Mouse (Mus musculus): ENCODE measurements around the gene Ablim1. TPM values are rescaled to one million over a fixed set of nuclear protein-coding genes. Genes with fewer than 3 reads are reported as not detected.
A peak's percentile ranks its signal among the peaks of the same experiment; 100 is the strongest.

The Ablim1 gene
- 216 and 231 TPM in 2 replicates for polyA plus RNA-seq (2012; rRNA removed)

GRCm38 (mm10) chr19:57314346-57315012, at the start of gene Ablim1:
TSS of gene Ablim1 (minus strand) at chr19:57314919.
- under 1% methylated on average over 52 of the region's 52 CpGs for WGBS
- H3K36me3 ChIP-seq (ENCODE audit: control insufficient read depth, insufficient read depth, low read length) = no peaks in the 10 kb centered on the region
- peak within 1 kb of the TSS; percentile 2; the same call in 1 of the 2 replicates for H3K4me3 ChIP-seq (ENCODE audit: control insufficient read depth, insufficient read depth, low read length)
- peaks cover 9% of the 10 kb centered on the region; the same call in 1 of the 2 replicates for H3K4me1 ChIP-seq (replicated peaks; ENCODE audit: control insufficient read depth, insufficient read depth, low read length)
- peaks cover 20% of the 10 kb centered on the region for H3K27me3 ChIP-seq (ENCODE audit: control insufficient read depth, insufficient read depth, low read length)
- TF ChIP-seq POLR2A (IDR thresholded peaks at IDR 0.05; ENCODE audit: control insufficient read depth, extremely low read depth, insufficient read depth, low read length, poor library complexity) (no peak), CTCF (IDR thresholded peaks at IDR 0.05; ENCODE audit: borderline replicate concordance, control insufficient read depth, extremely low read depth, insufficient read depth, low read length, poor library complexity) (no peak)
- DNase-seq = no peak
- no peak within 1 kb of the TSS for H3K27ac ChIP-seq (ENCODE audit: control insufficient read depth, insufficient read depth, low read length)

- no peak for DNase-seq
- H3K27ac ChIP-seq (ENCODE audit: control insufficient read depth, insufficient read depth, low read length) = no peak overlapping the region
- 96% methylated on average over 7 of the region's 7 CpGs for WGBS
- peaks cover 44% of the 10 kb centered on the region for H3K4me1 ChIP-seq (replicated peaks; ENCODE audit: control insufficient read depth, insufficient read depth, low read length)
- no peaks in the 10 kb centered on the region for H3K27me3 ChIP-seq (ENCODE audit: control insufficient read depth, insufficient read depth, low read length)
- TF ChIP-seq POLR2A (IDR thresholded peaks at IDR 0.05; ENCODE audit: control insufficient read depth, extremely low read depth, insufficient read depth, low read length, poor library complexity) = no peak
- no peak for TF ChIP-seq CTCF (IDR thresholded peaks at IDR 0.05; ENCODE audit: borderline replicate concordance, control insufficient read depth, extremely low read depth, insufficient read depth, low read length, poor library complexity)
- no peak overlapping the region for H3K4me3 ChIP-seq (ENCODE audit: control insufficient read depth, insufficient read depth, low read length)
- peaks cover under 1% of the 10 kb centered on the region; the same call in 1 of the 2 replicates for H3K36me3 ChIP-seq (ENCODE audit: control insufficient read depth, insufficient read depth, low read length)
These were observed 48.8 kb upstream of the Ablim1 start for GRCm38 (mm10) chr19:57363538-57363937.

- Histone ChIP-seq H3K27ac (ENCODE audit: control insufficient read depth, insufficient read depth, low read length) (no peak overlapping the region), H3K4me1 (replicated peaks; ENCODE audit: control insufficient read depth, insufficient read depth, low read length) (peaks cover 48% of the 10 kb centered on the region), H3K4me3 (ENCODE audit: control insufficient read depth, insufficient read depth, low read length) (no peak overlapping the region), H3K27me3 (ENCODE audit: control insufficient read depth, insufficient read depth, low read length) (no peaks in the 10 kb centered on the region), H3K36me3 (ENCODE audit: control insufficient read depth, insufficient read depth, low read length) (no peaks in the 10 kb centered on the region)
- no peak for DNase-seq
- TF ChIP-seq CTCF (IDR thresholded peaks at IDR 0.05; ENCODE audit: borderline replicate concordance, control insufficient read depth, extremely low read depth, insufficient read depth, low read length, poor library complexity) = no peak
- no peak for TF ChIP-seq POLR2A (IDR thresholded peaks at IDR 0.05; ENCODE audit: control insufficient read depth, extremely low read depth, insufficient read depth, low read length, poor library complexity)
- WGBS = 66% methylated on average over 7 of the region's 7 CpGs
These were observed 48.4 kb upstream of the Ablim1 start for GRCm38 (mm10) chr19:57363076-57363475.

- TF ChIP-seq POLR2A (IDR thresholded peaks at IDR 0.05; ENCODE audit: control insufficient read depth, extremely low read depth, insufficient read depth, low read length, poor library complexity) = no peak
- no peak for TF ChIP-seq CTCF (IDR thresholded peaks at IDR 0.05; ENCODE audit: borderline replicate concordance, control insufficient read depth, extremely low read depth, insufficient read depth, low read length, poor library complexity)
- Histone ChIP-seq H3K27me3 (ENCODE audit: control insufficient read depth, insufficient read depth, low read length) (no peaks in the 10 kb centered on the region), H3K4me1 (replicated peaks; ENCODE audit: control insufficient read depth, insufficient read depth, low read length) (peaks cover 49% of the 10 kb centered on the region), H3K4me3 (ENCODE audit: control insufficient read depth, insufficient read depth, low read length) (no peak overlapping the region), H3K27ac (ENCODE audit: control insufficient read depth, insufficient read depth, low read length) (no peak overlapping the region), H3K36me3 (ENCODE audit: control insufficient read depth, insufficient read depth, low read length) (no peaks in the 10 kb centered on the region)
- WGBS = 72% methylated on average over 5 of the region's 5 CpGs
- no peak for DNase-seq
These were observed 47.9 kb upstream of the Ablim1 start for GRCm38 (mm10) chr19:57362586-57362985.

GRCm38 (mm10) chr19:57361939-57362307, 47.2 kb upstream of the Ablim1 start:
- Histone ChIP-seq H3K36me3 (ENCODE audit: control insufficient read depth, insufficient read depth, low read length) (no peaks in the 10 kb centered on the region), H3K4me3 (ENCODE audit: control insufficient read depth, insufficient read depth, low read length) (peak overlapping the region; percentile 92), H3K27ac (ENCODE audit: control insufficient read depth, insufficient read depth, low read length) (peak overlapping the region; percentile 76; the same call in 1 of the 2 replicates), H3K4me1 (replicated peaks; ENCODE audit: control insufficient read depth, insufficient read depth, low read length) (peaks cover 50% of the 10 kb centered on the region), H3K27me3 (ENCODE audit: control insufficient read depth, insufficient read depth, low read length) (no peaks in the 10 kb centered on the region)
- TF ChIP-seq POLR2A (IDR thresholded peaks at IDR 0.05; ENCODE audit: control insufficient read depth, extremely low read depth, insufficient read depth, low read length, poor library complexity) (no peak), CTCF (IDR thresholded peaks at IDR 0.05; ENCODE audit: borderline replicate concordance, control insufficient read depth, extremely low read depth, insufficient read depth, low read length, poor library complexity) (no peak)
- WGBS = 7% methylated on average over 3 of the region's 3 CpGs
- DNase-seq = no peak

GRCm38 (mm10) chr19:57361131-57361938, 46.6 kb upstream of the Ablim1 start:
- WGBS = under 1% methylated on average over 65 of the region's 78 CpGs
- peak overlapping the region; percentile 76 for H3K27ac ChIP-seq (ENCODE audit: control insufficient read depth, insufficient read depth, low read length)
- H3K27me3 ChIP-seq (ENCODE audit: control insufficient read depth, insufficient read depth, low read length) = no peaks in the 10 kb centered on the region
- H3K4me3 ChIP-seq (ENCODE audit: control insufficient read depth, insufficient read depth, low read length) = peak overlapping the region; percentile 92
- DNase-seq = peak; percentile 61
- TF ChIP-seq POLR2A (IDR thresholded peaks at IDR 0.05; ENCODE audit: control insufficient read depth, extremely low read depth, insufficient read depth, low read length, poor library complexity) (peak; percentile 21; the same call in 1 of the 2 replicates), CTCF (IDR thresholded peaks at IDR 0.05; ENCODE audit: borderline replicate concordance, control insufficient read depth, extremely low read depth, insufficient read depth, low read length, poor library complexity) (no peak)
- H3K4me1 ChIP-seq (replicated peaks; ENCODE audit: control insufficient read depth, insufficient read depth, low read length) = peaks cover 51% of the 10 kb centered on the region
- H3K36me3 ChIP-seq (ENCODE audit: control insufficient read depth, insufficient read depth, low read length) = no peaks in the 10 kb centered on the region

All from thymus, adult 2 months (tissue).